Mouse (Mus musculus): Measurements from ENCODE around the gene Dynlt1c.
"Not testable (repeated sequence)": the region's sequence is repeated elsewhere in the genome, so short reads cannot be mapped to it uniquely, and the experiment has no call there.

DNA sequence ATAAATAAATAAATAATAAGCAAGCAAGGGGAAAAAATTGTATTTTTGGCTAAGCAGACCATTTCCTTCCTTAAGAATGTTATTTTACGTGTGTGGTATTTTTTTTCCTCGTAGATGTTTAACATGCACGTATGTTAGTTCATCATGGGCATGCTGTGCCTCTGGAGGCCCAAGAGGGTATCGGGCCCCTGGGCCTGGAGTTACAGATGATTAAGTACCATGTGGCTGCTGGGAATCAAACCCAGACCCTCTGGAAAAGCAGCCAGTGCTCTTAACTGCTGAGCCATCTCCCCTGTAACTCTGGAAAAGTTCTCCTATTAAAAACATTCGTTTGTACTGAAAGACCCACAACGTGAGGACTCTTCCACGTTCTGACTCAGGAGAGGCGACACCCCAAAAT lies 26.1 kb upstream of the Dynlt1c start:
- not testable (repeated sequence) for TF ChIP-seq EP300, CTCF (IDR thresholded peaks at IDR 0.05; ENCODE audit: low read depth)

All from liver, postnatal 0 days (tissue).